Mouse (Mus musculus) limb, embryonic 12.5 days (tissue): ENCODE measurements around the gene Lrp8. TPM values are rescaled to one million over a fixed set of nuclear protein-coding genes. Genes with fewer than 3 reads are reported as not detected.

Experiments used
- ATAC-seq: fragments of 200-750 bp; cut with Nextera tagmentation; 2 replicates; pipeline ENCODE4 v1.8.0; 2017; ENCODE audit warnings: low read depth, moderate TSS enrichment; ENCODE audit not compliant: insufficient number of reproducible peaks, insufficient read depth, low FRiP score, low TSS enrichment
- H3K27ac ChIP-seq: fragments of 300-500 bp; sonication (generic); 2 replicates; pipeline ENCODE4 v1.5.1; 2016; ENCODE audit warnings: mild to moderate bottlenecking, moderate library complexity
- H3K27me3 ChIP-seq: fragments of 300-500 bp; sonication (generic); 2 replicates; pipeline ENCODE4 v1.6.1; 2016; ENCODE audit warnings: mild to moderate bottlenecking, moderate library complexity
- H3K36me3 ChIP-seq: fragments of 300-500 bp; sonication (generic); 2 replicates; pipeline ENCODE4 v1.6.1; 2016; ENCODE audit warnings: mild to moderate bottlenecking, moderate library complexity
- H3K4me1 ChIP-seq: fragments of 300-500 bp; sonication (generic); replicated peaks from 2 replicates; pipeline ENCODE4 v1.6.1; 2016
- H3K4me2 ChIP-seq: fragments of 300-500 bp; sonication (generic); 2 replicates; pipeline ENCODE4 v1.6.1; 2016; ENCODE audit warnings: mild to moderate bottlenecking, moderate library complexity
- H3K4me3 ChIP-seq: fragments of 300-500 bp; sonication (generic); replicated peaks from 2 replicates; pipeline ENCODE4 v1.5.1; 2016; ENCODE audit warnings: mild to moderate bottlenecking
- H3K9ac ChIP-seq: fragments of 300-500 bp; sonication (generic); replicated peaks from 2 replicates; pipeline ENCODE4 v1.6.1; 2016; ENCODE audit warnings: mild to moderate bottlenecking, moderate library complexity
- H3K9me3 ChIP-seq: fragments of 300-500 bp; sonication (generic); 2 replicates; pipeline ENCODE4 v1.6.1; 2016; ENCODE audit warnings: mild to moderate bottlenecking, moderate library complexity
- WGBS: fragments of 180-500 bp; shearing (Covaris S2); methylation state at CpG from one replicate; pipeline ENCODE4 v1.1.7; 2016; 5-methylcytosine and 5-hydroxymethylcytosine counted together
- polyA plus RNA-seq: library from polyadenylated mRNA; unstranded; fragments of >200 nt; fragmentation: Nextera tagmentation; extraction: Ambion mirVana; gene quantifications from 2 replicates; pipeline ENCODE4 v1.2.1, GENCODE M21; 2016

Lrp8 gene
- polyA plus RNA-seq, 1 experiment from 2014 or later, result 6.0 TPM

GRCm38 (mm10) chr4:107889731-107890432 is 87.8 kb downstream of the Lrp8 start, which contains the start of gene 0610037L13Rik:
Gene 0610037L13Rik (plus strand): TSS chr4:107889813.
- H3K9me3 ChIP-seq, result no peaks in the 10 kb centered on the region
- H3K4me1 ChIP-seq, result peaks cover 10% of the 10 kb centered on the region
- peak within 1 kb of the TSS; percentile 57 for H3K4me3 ChIP-seq
- peaks cover 63% of the 10 kb centered on the region for H3K36me3 ChIP-seq
- peak within 1 kb of the TSS; percentile 81 for H3K4me2 ChIP-seq
- peak within 1 kb of the TSS; percentile 86 for H3K27ac ChIP-seq
- H3K9ac ChIP-seq, result peak within 1 kb of the TSS; percentile 61
- WGBS, result under 1% methylated on average over 48 of the region's 48 CpGs
- no peaks in the 10 kb centered on the region for H3K27me3 ChIP-seq
- peak; percentile 91 for ATAC-seq

GRCm38 (mm10) chr4:107892663-107893062 is 90.6 kb downstream of the Lrp8 start:
- no peak overlapping the region for H3K9ac ChIP-seq
- no peak overlapping the region for H3K4me3 ChIP-seq
- WGBS, result 87% methylated on average over 2 of the region's 2 CpGs
- no peak overlapping the region for H3K4me2 ChIP-seq
- H3K36me3 ChIP-seq, result peaks cover 66% of the 10 kb centered on the region
- no peak for ATAC-seq
- peaks cover 10% of the 10 kb centered on the region for H3K4me1 ChIP-seq
- H3K27me3 ChIP-seq, result no peaks in the 10 kb centered on the region
- no peaks in the 10 kb centered on the region for H3K9me3 ChIP-seq
- no peak overlapping the region for H3K27ac ChIP-seq

- ATAC-seq, result no peak
- WGBS, result 89% methylated on average over 5 of the region's 5 CpGs
- Histone ChIP-seq H3K9ac (no peak overlapping the region), H3K4me1 (no peaks in the 10 kb centered on the region), H3K27me3 (no peaks in the 10 kb centered on the region), H3K27ac (no peak overlapping the region), H3K4me2 (no peak overlapping the region), H3K36me3 (peaks cover 74% of the 10 kb centered on the region), H3K4me3 (no peak overlapping the region), H3K9me3 (no peaks in the 10 kb centered on the region)
Measured at GRCm38 (mm10) chr4:107899211-107899927, 97.3 kb downstream of the Lrp8 start.

GRCm38 (mm10) chr4:107900206-107900605 is 98.1 kb downstream of the Lrp8 start:
- WGBS, result 91% methylated on average over 3 of the region's 3 CpGs
- Histone ChIP-seq H3K4me2 (no peak overlapping the region), H3K9me3 (no peaks in the 10 kb centered on the region), H3K27me3 (no peaks in the 10 kb centered on the region), H3K27ac (no peak overlapping the region), H3K9ac (no peak overlapping the region), H3K4me3 (no peak overlapping the region), H3K4me1 (no peaks in the 10 kb centered on the region), H3K36me3 (peaks cover 74% of the 10 kb centered on the region)
- ATAC-seq, result no peak

- H3K27me3 ChIP-seq, result no peaks in the 10 kb centered on the region
- peaks cover 69% of the 10 kb centered on the region for H3K36me3 ChIP-seq
- H3K4me1 ChIP-seq, result no peaks in the 10 kb centered on the region
- WGBS, result 93% methylated on average over 10 of the region's 10 CpGs
- H3K27ac ChIP-seq, result no peak overlapping the region
- no peak overlapping the region for H3K4me3 ChIP-seq
- H3K9me3 ChIP-seq, result no peaks in the 10 kb centered on the region
- no peak overlapping the region for H3K4me2 ChIP-seq
- H3K9ac ChIP-seq, result no peak overlapping the region
- no peak for ATAC-seq
Measured at GRCm38 (mm10) chr4:107904252-107904651, 102.2 kb downstream of the Lrp8 start.

GRCm38 (mm10) chr4:107906561-107906960 is 104.5 kb downstream of the Lrp8 start:
- no peak for ATAC-seq

GRCm38 (mm10) chr4:107910020-107910419 is 108.0 kb downstream of the Lrp8 start:
- H3K4me1 ChIP-seq, result peaks cover 9% of the 10 kb centered on the region
- H3K4me3 ChIP-seq, result no peak overlapping the region
- peaks cover 80% of the 10 kb centered on the region for H3K36me3 ChIP-seq
- no peak overlapping the region for H3K4me2 ChIP-seq
- H3K9me3 ChIP-seq, result no peaks in the 10 kb centered on the region
- no peak overlapping the region for H3K27ac ChIP-seq
- no peak overlapping the region for H3K9ac ChIP-seq
- 85% methylated on average over 4 of the region's 4 CpGs for WGBS
- no peak for ATAC-seq
- H3K27me3 ChIP-seq, result no peaks in the 10 kb centered on the region

More at GRCm38 (mm10) chr4:107906561-107906960, 104.5 kb downstream of the Lrp8 start:
- Histone ChIP-seq H3K27me3 (no peaks in the 10 kb centered on the region), H3K9me3 (no peaks in the 10 kb centered on the region), H3K4me2 (no peak overlapping the region), H3K9ac (no peak overlapping the region), H3K36me3 (peaks cover 79% of the 10 kb centered on the region), H3K4me3 (no peak overlapping the region), H3K27ac (no peak overlapping the region), H3K4me1 (no peaks in the 10 kb centered on the region)
- 90% methylated on average over 9 of the region's 9 CpGs for WGBS

- 94% methylated on average over 2 of the region's 2 CpGs for WGBS
- Histone ChIP-seq H3K27ac (no peak overlapping the region), H3K36me3 (no peaks in the 10 kb centered on the region), H3K4me3 (no peak overlapping the region), H3K9ac (no peak overlapping the region), H3K4me1 (peaks cover 12% of the 10 kb centered on the region), H3K9me3 (no peaks in the 10 kb centered on the region), H3K4me2 (no peak overlapping the region), H3K27me3 (no peaks in the 10 kb centered on the region)
- no peak for ATAC-seq
Measured at GRCm38 (mm10) chr4:107920336-107920735, 118.3 kb downstream of the Lrp8 start.

- H3K4me1 ChIP-seq, result peaks cover 12% of the 10 kb centered on the region
- H3K4me2 ChIP-seq, result no peak overlapping the region
- no peak for ATAC-seq
- no peaks in the 10 kb centered on the region for H3K9me3 ChIP-seq
- WGBS, result 87% methylated on average over 8 of the region's 8 CpGs
- no peak overlapping the region for H3K27ac ChIP-seq
- H3K9ac ChIP-seq, result no peak overlapping the region
- no peak overlapping the region for H3K4me3 ChIP-seq
- no peaks in the 10 kb centered on the region for H3K36me3 ChIP-seq
- no peaks in the 10 kb centered on the region for H3K27me3 ChIP-seq
Measured at GRCm38 (mm10) chr4:107921152-107921695, 119.2 kb downstream of the Lrp8 start.

GRCm38 (mm10) chr4:107921952-107922351 is 119.9 kb downstream of the Lrp8 start:
- peaks cover 12% of the 10 kb centered on the region for H3K4me1 ChIP-seq
- H3K9ac ChIP-seq, result no peak overlapping the region
- peak overlapping the region; percentile 79 for H3K4me2 ChIP-seq
- no peak for ATAC-seq
- H3K36me3 ChIP-seq, result no peaks in the 10 kb centered on the region
- WGBS, result 72% methylated on average over 4 of the region's 4 CpGs
- H3K9me3 ChIP-seq, result no peaks in the 10 kb centered on the region
- no peaks in the 10 kb centered on the region for H3K27me3 ChIP-seq
- H3K4me3 ChIP-seq, result no peak overlapping the region
- H3K27ac ChIP-seq, result no peak overlapping the region

- no peaks in the 10 kb centered on the region for H3K9me3 ChIP-seq
- 2% methylated on average over 38 of the region's 38 CpGs for WGBS
- peaks cover 12% of the 10 kb centered on the region for H3K4me1 ChIP-seq
- peak within 1 kb of the TSS; percentile 83 for H3K9ac ChIP-seq
- H3K27me3 ChIP-seq, result no peaks in the 10 kb centered on the region
- peak; percentile 92 for ATAC-seq
- H3K36me3 ChIP-seq, result no peaks in the 10 kb centered on the region
- peak within 1 kb of the TSS; percentile 79 for H3K4me2 ChIP-seq
- peak within 1 kb of the TSS; percentile 80 for H3K27ac ChIP-seq
- peak within 1 kb of the TSS; percentile 74 for H3K4me3 ChIP-seq
Measured at GRCm38 (mm10) chr4:107923145-107923802, 121.2 kb downstream of the Lrp8 start, which contains the start of gene Cpt2. Gene Cpt2 (minus strand): TSS chr4:107923610.
